Mouse (Mus musculus) bone marrow, adult 2 months (tissue): ENCODE results near the gene Gcn1l1. TPM values are rescaled to one million over a fixed set of nuclear protein-coding genes. Genes with fewer than 3 reads are reported as not detected.

Source experiments
- H3K27ac ChIP-seq: fragments of 200-500 bp; 2 replicates; pipeline ENCODE4 v1.5.1; 2012; ENCODE audit warnings: low read depth, mild to moderate bottlenecking, control low read depth, inconsistent platforms, low read length; ENCODE audit not compliant: control insufficient read depth, poor library complexity, insufficient read depth
- H3K4me1 ChIP-seq: fragments of 200-500 bp; 2 replicates; pipeline ENCODE4 v1.6.1; 2011; ENCODE audit warnings: low read length; ENCODE audit not compliant: control insufficient read depth, insufficient read depth
- H3K4me3 ChIP-seq: fragments of 200-500 bp; replicated peaks from 2 replicates; pipeline ENCODE3; 2011; ENCODE audit warnings: mild to moderate bottlenecking, low read depth, low read length, control low read depth; ENCODE audit not compliant: control insufficient read depth
- CTCF ChIP-seq: fragments of 200-500 bp; IDR thresholded peaks from 2 replicates; pipeline ENCODE4 v1.5.1; 2011; ENCODE audit warnings: low read length, control low read depth; ENCODE audit not compliant: control insufficient read depth, insufficient read depth
- POLR2A ChIP-seq: fragments of 200-500 bp; IDR thresholded peaks from 2 replicates; pipeline ENCODE4 v1.6.1; 2011; ENCODE audit warnings: low read depth, mild to moderate bottlenecking, control low read depth, low read length, borderline replicate concordance; ENCODE audit not compliant: control insufficient read depth
- WGBS: fragments of 180-500 bp; shearing (Covaris S2); methylation state at CpG from one replicate; pipeline ENCODE4 v1.1.7; 2018; 5-methylcytosine and 5-hydroxymethylcytosine counted together
- polyA plus RNA-seq: library from polyadenylated mRNA; stranded (reverse); fragments of >200 nt; gene quantifications from 2 replicates; pipeline ENCODE4 v1.2.4, GENCODE M21; 2011; ENCODE audit warnings: low replicate concordance; ENCODE audit not compliant: missing spikeins, insufficient read depth, insufficient read length

Gene Gcn1l1
- polyA plus RNA-seq, 1 experiment = 38.4 TPM

DNA sequence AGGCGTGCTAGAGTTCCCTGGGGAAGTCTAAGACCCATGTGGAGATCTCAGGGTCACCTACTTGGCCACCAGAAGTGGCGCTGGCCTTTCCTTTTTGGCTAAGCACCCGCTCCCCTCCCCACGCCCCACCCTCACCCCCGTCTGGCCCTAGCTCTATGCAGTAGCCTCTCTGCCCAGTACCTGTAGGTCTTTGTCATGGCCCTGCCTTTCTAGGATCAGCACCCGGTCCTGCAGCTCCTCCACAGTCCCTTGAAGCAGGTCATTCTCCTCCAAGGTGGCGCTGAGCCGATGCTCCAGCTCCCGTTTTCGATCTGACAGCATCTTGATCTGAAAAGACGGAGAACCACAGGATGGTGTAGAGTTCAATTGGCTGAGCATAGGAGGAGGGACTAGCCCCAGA, 104.9 kb downstream of the Gcn1l1 start:
- Histone ChIP-seq H3K4me3 (no peak overlapping the region), H3K27ac (no peak overlapping the region), H3K4me1 (no peaks in the 10 kb centered on the region)
- 82% methylated on average over 11 of the region's 11 CpGs for WGBS
- TF ChIP-seq CTCF (no peak), POLR2A (no peak)

DNA sequence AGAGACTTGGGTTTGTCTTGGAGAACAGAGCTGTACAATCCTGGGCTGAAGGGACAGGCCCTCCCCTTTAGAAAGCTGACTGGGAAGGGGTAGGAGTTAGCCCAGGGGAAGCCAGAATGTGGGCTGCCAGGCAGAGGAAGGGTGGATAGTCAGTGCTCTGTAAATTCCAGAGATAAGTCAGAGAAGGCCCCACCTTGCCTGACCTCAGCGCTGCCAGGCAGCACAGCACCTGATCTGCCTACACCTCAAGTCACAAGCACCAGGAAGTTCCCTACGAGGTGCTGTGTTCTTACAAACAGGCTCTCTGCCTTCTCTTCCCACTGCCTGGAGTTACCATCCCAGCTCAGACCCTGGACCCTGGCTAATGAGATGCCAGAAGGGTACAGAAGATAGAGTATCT, 105.4 kb downstream of the Gcn1l1 start:
- TF ChIP-seq CTCF = no peak
- TF ChIP-seq POLR2A = no peak
- no peak overlapping the region for H3K4me3 ChIP-seq
- 62% methylated on average over 2 of the region's 2 CpGs for WGBS
- no peak overlapping the region for H3K27ac ChIP-seq
- H3K4me1 ChIP-seq = no peaks in the 10 kb centered on the region

DNA sequence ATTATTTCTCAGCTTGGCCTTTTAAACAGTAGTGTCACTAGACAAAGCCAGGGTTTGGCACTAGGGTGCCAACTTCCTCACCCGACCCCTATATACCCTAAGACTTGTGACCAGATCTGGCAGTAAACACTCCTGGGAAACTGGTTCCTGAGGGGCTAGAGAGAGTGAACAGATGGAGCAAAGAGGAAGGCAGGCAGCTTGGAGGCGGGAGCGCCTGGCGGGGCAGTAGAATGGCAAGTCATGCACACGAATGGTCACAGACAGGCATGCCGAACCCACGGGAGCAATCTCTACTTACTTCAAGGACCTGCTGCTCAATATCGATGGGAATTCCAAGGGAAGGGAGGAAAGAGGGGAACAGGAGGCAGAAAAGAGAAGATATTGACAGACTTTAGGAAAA, 106.8 kb downstream of the Gcn1l1 start:
- H3K27ac ChIP-seq = no peak overlapping the region
- no peak overlapping the region for H3K4me3 ChIP-seq
- 73% methylated on average over 8 of the region's 8 CpGs for WGBS

More for the DNA sequence above, 106.8 kb downstream of the Gcn1l1 start:
- TF ChIP-seq CTCF (no peak), POLR2A (no peak)
- H3K4me1 ChIP-seq = no peaks in the 10 kb centered on the region

Other genes starting within 250 kb of the Gcn1l1 start
- gene Srsf9, start 238.1 kb upstream of the Gcn1l1 start, polyA plus RNA-seq = 61.2 and 61.4 TPM in 2 replicates
- 7.3 and 7.8 TPM in 2 replicates for gene Gatc, start 224.1 kb upstream of the Gcn1l1 start, polyA plus RNA-seq
- 13.2 and 18.3 TPM in 2 replicates for gene Triap1, start 224.0 kb upstream of the Gcn1l1 start, polyA plus RNA-seq
- 238 and 259 TPM in 2 replicates for gene Cox6a1, start 216.3 kb upstream of the Gcn1l1 start, polyA plus RNA-seq
- 0.61 and 0.95 TPM in 2 replicates for gene Msi1, start 135.7 kb upstream of the Gcn1l1 start, polyA plus RNA-seq
- gene Pla2g1b, start 99.0 kb upstream of the Gcn1l1 start, polyA plus RNA-seq = 10.3 TPM in 1 of 2 replicates, not detected in the other
- gene Sirt4, start 80.5 kb upstream of the Gcn1l1 start, polyA plus RNA-seq = 9.0 and 13.2 TPM in 2 replicates
- gene Pxn, start 58.6 kb upstream of the Gcn1l1 start, polyA plus RNA-seq = 32.5 and 71.6 TPM in 2 replicates
- 1,167 and 1,244 TPM in 2 replicates for gene Rplp0, start 5.8 kb upstream of the Gcn1l1 start, polyA plus RNA-seq
- gene Rab35, start 66.7 kb downstream of the Gcn1l1 start, polyA plus RNA-seq = 22.3 and 32.5 TPM in 2 replicates
- 4.2 and 6.1 TPM in 2 replicates for gene Bicdl1, start 166.4 kb downstream of the Gcn1l1 start, polyA plus RNA-seq